Mouse (Mus musculus) liver, embryonic 16.5 days (tissue): ENCODE measurements around the gene Olfr686. TPM values are rescaled to one million over a fixed set of nuclear protein-coding genes. Genes with fewer than 3 reads are reported as not detected.

Experiments used
- ATAC-seq: fragments of 200-750 bp; cut with Nextera tagmentation; 2 replicates; pipeline ENCODE4 v1.8.0; 2017; ENCODE audit warnings: low read depth, mild to moderate bottlenecking, moderate number of reproducible peaks, moderate library complexity
- H3K27ac ChIP-seq: fragments of 300-500 bp; sonication (generic); 2 replicates; pipeline ENCODE4 v1.5.1; 2014; ENCODE audit warnings: mild to moderate bottlenecking, low read length
- H3K27me3 ChIP-seq: fragments of 300-500 bp; sonication (generic); 2 replicates; pipeline ENCODE4 v1.6.1; 2014; ENCODE audit warnings: low read depth, low read length, mixed read lengths; ENCODE audit not compliant: control insufficient read depth, insufficient read depth
- H3K36me3 ChIP-seq: fragments of 300-500 bp; sonication (generic); 2 replicates; pipeline ENCODE4 v1.6.1; 2014; ENCODE audit warnings: mild to moderate bottlenecking; ENCODE audit not compliant: control insufficient read depth, insufficient read depth
- H3K4me1 ChIP-seq: fragments of 300-500 bp; sonication (generic); 2 replicates; pipeline ENCODE4 v1.6.1; 2014; ENCODE audit warnings: low read depth, low read length, mixed read lengths; ENCODE audit not compliant: control insufficient read depth
- H3K4me2 ChIP-seq: fragments of 300-500 bp; sonication (generic); 2 replicates; pipeline ENCODE4 v1.6.1; 2014; ENCODE audit warnings: low read depth, low read length, mixed read lengths
- H3K4me3 ChIP-seq: fragments of 300-500 bp; sonication (generic); 2 replicates; pipeline ENCODE4 v1.5.1; 2014; ENCODE audit warnings: low read depth, mild to moderate bottlenecking, low read length
- H3K9ac ChIP-seq: fragments of 300-500 bp; sonication (generic); 2 replicates; pipeline ENCODE4 v1.6.1; 2014; ENCODE audit warnings: low read depth, low read length
- H3K9me3 ChIP-seq: fragments of 300-500 bp; sonication (generic); replicated peaks from 2 replicates; pipeline ENCODE4 v1.6.1; 2016; ENCODE audit warnings: low read length; ENCODE audit not compliant: control insufficient read depth
- WGBS: fragments of 180-500 bp; shearing (Covaris S2); extraction: QIAGEN DNeasy Blood & Tissue Kit; methylation state at CpG from one replicate; pipeline ENCODE4 v1.1.7; 2014; ENCODE audit not compliant: insufficient replicate concordance; 5-methylcytosine and 5-hydroxymethylcytosine counted together
- polyA plus RNA-seq: library from polyadenylated mRNA; unstranded; fragments of >200 nt; fragmentation: Nextera tagmentation; extraction: Ambion mirVana; gene quantifications from 2 replicates; pipeline ENCODE4 v1.2.1, GENCODE M21; 2015

The Olfr686 gene
- polyA plus RNA-seq, 1 experiment from 2014 or later: not detected

DNA sequence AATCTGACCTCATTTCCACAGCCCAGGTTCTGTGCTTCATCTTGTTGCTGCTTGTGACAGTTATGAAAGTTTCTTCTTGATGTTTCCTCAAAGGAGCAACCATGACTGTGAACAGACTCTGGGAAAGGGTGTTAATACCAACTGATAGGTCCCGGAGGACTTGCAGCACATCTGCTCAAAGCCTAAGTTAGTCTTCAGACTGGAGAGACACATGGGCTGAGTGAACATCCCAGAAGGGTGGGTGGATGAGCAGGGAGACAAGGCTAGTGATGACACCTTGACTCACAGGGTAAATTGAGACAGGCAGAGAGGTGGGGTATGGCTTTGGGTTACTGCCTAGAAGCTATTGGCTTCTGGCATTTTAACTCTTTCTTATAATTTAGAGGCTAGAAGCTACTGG is 21.4 kb downstream of the Olfr686 start, which contains the start of gene Olfr685:
TSS of gene Olfr685 (minus strand) at position 101 of the 400 bp plus-strand sequence.
- Histone ChIP-seq H3K4me1 (no peaks in the 10 kb centered on the region), H3K4me3 (no peak within 1 kb of the TSS), H3K36me3 (no peaks in the 10 kb centered on the region), H3K9me3 (no peaks in the 10 kb centered on the region), H3K4me2 (no peak within 1 kb of the TSS), H3K27ac (no peak within 1 kb of the TSS), H3K27me3 (no peaks in the 10 kb centered on the region), H3K9ac (no peak within 1 kb of the TSS)
- ATAC-seq: no peak
- 50% methylated on average over 1 of the region's 1 CpGs for WGBS

GRCm38 (mm10) chr7:105170773-105171172 is 36.5 kb downstream of the Olfr686 start:
- H3K4me2 ChIP-seq: no peak overlapping the region
- H3K27me3 ChIP-seq: no peaks in the 10 kb centered on the region
- no peak overlapping the region for H3K9ac ChIP-seq
- 29% methylated on average over 4 of the region's 4 CpGs for WGBS
- no peak for ATAC-seq
- H3K36me3 ChIP-seq: no peaks in the 10 kb centered on the region
- H3K9me3 ChIP-seq: no peaks in the 10 kb centered on the region
- H3K4me3 ChIP-seq: no peak overlapping the region
- H3K4me1 ChIP-seq: no peaks in the 10 kb centered on the region
- H3K27ac ChIP-seq: no peak overlapping the region

GRCm38 (mm10) chr7:105163553-105163952 is 43.7 kb downstream of the Olfr686 start, which contains the start of gene Olfr684:
TSS of gene Olfr684 (minus strand) at chr7:105163653.
- no peak within 1 kb of the TSS for H3K9ac ChIP-seq
- no peak for ATAC-seq
- WGBS: 37% methylated on average over 1 of the region's 1 CpGs
- H3K4me3 ChIP-seq: no peak within 1 kb of the TSS
- H3K9me3 ChIP-seq: no peaks in the 10 kb centered on the region
- H3K4me2 ChIP-seq: no peak within 1 kb of the TSS
- no peaks in the 10 kb centered on the region for H3K4me1 ChIP-seq
- H3K36me3 ChIP-seq: no peaks in the 10 kb centered on the region
- no peaks in the 10 kb centered on the region for H3K27me3 ChIP-seq
- H3K27ac ChIP-seq: no peak within 1 kb of the TSS

Other genes starting within 250 kb of the Olfr686 start
- gene Olfr670, start 244.9 kb downstream of the Olfr686 start, polyA plus RNA-seq: not detected in 2 replicates
- not detected in 2 replicates for gene Olfr671, start 228.4 kb downstream of the Olfr686 start, polyA plus RNA-seq
- gene Olfr672, start 205.5 kb downstream of the Olfr686 start, polyA plus RNA-seq: not detected in 2 replicates
- gene Olfr675, start 179.0 kb downstream of the Olfr686 start, polyA plus RNA-seq: not detected in 2 replicates
- gene Olfr676, start 174.8 kb downstream of the Olfr686 start, polyA plus RNA-seq: not detected in 2 replicates
- not detected in 2 replicates for gene Olfr677, start 156.1 kb downstream of the Olfr686 start, polyA plus RNA-seq
- gene Olfr678, start 143.0 kb downstream of the Olfr686 start, polyA plus RNA-seq: not detected in 2 replicates
- not detected in 2 replicates for gene Olfr679, start 126.3 kb downstream of the Olfr686 start, polyA plus RNA-seq
- gene Olfr680-ps1, start 114.7 kb downstream of the Olfr686 start, polyA plus RNA-seq: not detected in 2 replicates
- not detected in 2 replicates for gene Olfr681, start 90.6 kb downstream of the Olfr686 start, polyA plus RNA-seq
- gene Olfr683, start 60.5 kb downstream of the Olfr686 start, polyA plus RNA-seq: not detected in 2 replicates
- gene Olfr684, start 43.8 kb downstream of the Olfr686 start, polyA plus RNA-seq: not detected in 2 replicates
- not detected in 2 replicates for gene Olfr685, start 21.5 kb downstream of the Olfr686 start, polyA plus RNA-seq
- not detected in 2 replicates for gene Olfr688, start 80.6 kb upstream of the Olfr686 start, polyA plus RNA-seq
- not detected in 2 replicates for gene Olfr689, start 103.7 kb upstream of the Olfr686 start, polyA plus RNA-seq
- gene Olfr690, start 126.6 kb upstream of the Olfr686 start, polyA plus RNA-seq: not detected in 2 replicates
- gene Olfr691, start 134.8 kb upstream of the Olfr686 start, polyA plus RNA-seq: not detected in 2 replicates
- not detected in 2 replicates for gene Olfr692, start 160.7 kb upstream of the Olfr686 start, polyA plus RNA-seq
- not detected in 2 replicates for gene Gm5901, start 167.6 kb upstream of the Olfr686 start, polyA plus RNA-seq
- 13.7 and 13.8 TPM in 2 replicates for gene Fam160a2, start 192.6 kb upstream of the Olfr686 start, polyA plus RNA-seq
- not detected in 2 replicates for gene Cnga4, start 197.1 kb upstream of the Olfr686 start, polyA plus RNA-seq
- gene Cckbr, start 218.2 kb upstream of the Olfr686 start, polyA plus RNA-seq: not detected in 2 replicates